Mouse (Mus musculus): ENCODE data around the gene Ftl1. TPM values are rescaled to one million over a fixed set of nuclear protein-coding genes. Genes with fewer than 3 reads are reported as not detected.

The Ftl1 gene
- polyA plus RNA-seq, 3 experiments from 2014 or later = 1,271 to 2,003 (median 1,772) TPM

GRCm38 (mm10) chr7:45412421-45412820 lies 47.3 kb downstream of the Ftl1 start:
- ATAC-seq = no peak

GRCm38 (mm10) chr7:45409497-45410163 lies 50.1 kb downstream of the Ftl1 start:
- no peak for ATAC-seq

- no peak for ATAC-seq
Measured at GRCm38 (mm10) chr7:45408949-45409348, 50.7 kb downstream of the Ftl1 start.

- no peak for ATAC-seq
Measured at GRCm38 (mm10) chr7:45408351-45408750, 51.3 kb downstream of the Ftl1 start.

Other genes with a start within 250 kb of the Ftl1 start
- gene Dkkl1, start 247.7 kb downstream of the Ftl1 start, polyA plus RNA-seq (2017; shearing (Covaris generic)) = 10 to 100 TPM; 17.5 to 50.4 (median 28.3) TPM
- 1 to 10 TPM; 2.0 to 4.2 (median 3.2) TPM for gene Tead2, start 244.1 kb downstream of the Ftl1 start, polyA plus RNA-seq (2017; shearing (Covaris generic))
- 100 to 1,000 TPM; 390 to 554 (median 476) TPM for gene Cd37, start 220.8 kb downstream of the Ftl1 start, polyA plus RNA-seq (2017; shearing (Covaris generic))
- not detected for gene Slc6a16, start 218.8 kb downstream of the Ftl1 start, polyA plus RNA-seq (2017; shearing (Covaris generic))
- under 1 TPM in 1 of 3 experiments, not detected in 2; 0.50 TPM for gene Slc6a21, start 182.4 kb downstream of the Ftl1 start, polyA plus RNA-seq (2017; shearing (Covaris generic))
- 10 to 100 TPM; 17.2 to 21.7 (median 19.3) TPM for gene Trpm4, start 126.1 kb downstream of the Ftl1 start, polyA plus RNA-seq (2017; shearing (Covaris generic))
- gene Hrc, start 124.6 kb downstream of the Ftl1 start, polyA plus RNA-seq (2017; shearing (Covaris generic)) = not detected
- under 1 TPM in 2 of 3 experiments, not detected in 1; 0.19 to 0.60 TPM for gene Ppfia3, start 92.9 kb downstream of the Ftl1 start, polyA plus RNA-seq (2017; shearing (Covaris generic))
- gene Lin7b, start 89.3 kb downstream of the Ftl1 start, polyA plus RNA-seq (2017; shearing (Covaris generic)) = not detected
- gene Snrnp70, start 64.1 kb downstream of the Ftl1 start, polyA plus RNA-seq (2017; shearing (Covaris generic)) = 100 to 1,000 TPM in 1 of 3 experiments, 10 to 100 TPM in 2; 72.4 to 131 (median 77.7) TPM
- not detected for gene Kcna7, start 54.2 kb downstream of the Ftl1 start, polyA plus RNA-seq (2017; shearing (Covaris generic))
- gene Ntf5, start 46.2 kb downstream of the Ftl1 start, polyA plus RNA-seq (2017; shearing (Covaris generic)) = under 1 TPM in 2 of 3 experiments, not detected in 1; 0.31 to 0.34 TPM
- gene Lhb, start 39.1 kb downstream of the Ftl1 start, polyA plus RNA-seq (2017; shearing (Covaris generic)) = not detected
- 1 to 10 TPM; 6.7 to 10.0 (median 9.7) TPM for gene Gys1, start 25.0 kb downstream of the Ftl1 start, polyA plus RNA-seq (2017; shearing (Covaris generic))
- gene Ruvbl2, start 21.8 kb downstream of the Ftl1 start, polyA plus RNA-seq (2017; shearing (Covaris generic)) = 10 to 100 TPM; 36.7 to 48.4 (median 43.8) TPM
- gene Bax, start 7.0 kb upstream of the Ftl1 start, polyA plus RNA-seq (2017; shearing (Covaris generic)) = 100 to 1,000 TPM; 138 to 175 (median 143) TPM
- gene Tulp2, start 22.0 kb upstream of the Ftl1 start, polyA plus RNA-seq (2017; shearing (Covaris generic)) = 1 to 10 TPM in 1 of 3 experiments, under 1 TPM in 2; 0.23 to 1.8 (median 0.29) TPM
- not detected for gene Gm45808, start 26.9 kb upstream of the Ftl1 start, polyA plus RNA-seq (2017; shearing (Covaris generic))
- 1 to 10 TPM; 1.0 to 1.1 (median 1.1) TPM for gene Dhdh, start 28.9 kb upstream of the Ftl1 start, polyA plus RNA-seq (2017; shearing (Covaris generic))
- 100 to 1,000 TPM; 119 to 153 (median 121) TPM for gene Nucb1, start 50.5 kb upstream of the Ftl1 start, polyA plus RNA-seq (2017; shearing (Covaris generic))
- 10 to 100 TPM; 30.4 to 76.6 (median 56.4) TPM for gene Ppp1r15a, start 66.4 kb upstream of the Ftl1 start, polyA plus RNA-seq (2017; shearing (Covaris generic))
- gene Plekha4, start 66.4 kb upstream of the Ftl1 start, polyA plus RNA-seq (2017; shearing (Covaris generic)) = under 1 TPM; 0.36 to 0.78 (median 0.53) TPM
- under 1 TPM; 0.82 to 0.95 (median 0.91) TPM for gene Hsd17b14, start 95.0 kb upstream of the Ftl1 start, polyA plus RNA-seq (2017; shearing (Covaris generic))
- gene Bcat2, start 110.3 kb upstream of the Ftl1 start, polyA plus RNA-seq (2017; shearing (Covaris generic)) = 10 to 100 TPM; 33.2 to 54.7 (median 51.4) TPM
- not detected for gene Fgf21, start 155.6 kb upstream of the Ftl1 start, polyA plus RNA-seq (2017; shearing (Covaris generic))
- not detected for gene Fut1, start 157.4 kb upstream of the Ftl1 start, polyA plus RNA-seq (2017; shearing (Covaris generic))
- not detected for gene Izumo1, start 161.9 kb upstream of the Ftl1 start, polyA plus RNA-seq (2017; shearing (Covaris generic))
- gene Rasip1, start 167.6 kb upstream of the Ftl1 start, polyA plus RNA-seq (2017; shearing (Covaris generic)) = under 1 TPM in 1 of 3 experiments, not detected in 2; 0.17 TPM
- gene Mamstr, start 180.1 kb upstream of the Ftl1 start, polyA plus RNA-seq (2017; shearing (Covaris generic)) = not detected
- not detected for gene Fut2, start 206.5 kb upstream of the Ftl1 start, polyA plus RNA-seq (2017; shearing (Covaris generic))
- gene Ntn5, start 224.1 kb upstream of the Ftl1 start, polyA plus RNA-seq (2017; shearing (Covaris generic)) = not detected
- under 1 TPM in 1 of 3 experiments, not detected in 2; 0.22 TPM for gene Sec1, start 234.5 kb upstream of the Ftl1 start, polyA plus RNA-seq (2017; shearing (Covaris generic))
- 1 to 10 TPM in 2 of 3 experiments, not detected in 1; 1.5 TPM for gene Car11, start 240.0 kb upstream of the Ftl1 start, polyA plus RNA-seq (2017; shearing (Covaris generic))
- gene Dbp, start 245.2 kb upstream of the Ftl1 start, polyA plus RNA-seq (2017; shearing (Covaris generic)) = 1 to 10 TPM; 3.1 to 8.6 (median 6.5) TPM